Mouse (Mus musculus) bone marrow, adult 2 months (tissue): Measurements from ENCODE around the gene Hdgf. TPM values are rescaled to one million over a fixed set of nuclear protein-coding genes. Genes with fewer than 3 reads are reported as not detected.

ENCODE experiments used
- H3K27ac ChIP-seq: fragments of 200-500 bp; 2 replicates; pipeline ENCODE4 v1.5.1; 2012; ENCODE audit warnings: low read depth, mild to moderate bottlenecking, control low read depth, inconsistent platforms, low read length; ENCODE audit not compliant: control insufficient read depth, poor library complexity, insufficient read depth
- H3K4me1 ChIP-seq: fragments of 200-500 bp; 2 replicates; pipeline ENCODE4 v1.6.1; 2011; ENCODE audit warnings: low read length; ENCODE audit not compliant: control insufficient read depth, insufficient read depth
- H3K4me3 ChIP-seq: fragments of 200-500 bp; replicated peaks from 2 replicates; pipeline ENCODE3; 2011; ENCODE audit warnings: mild to moderate bottlenecking, low read depth, low read length, control low read depth; ENCODE audit not compliant: control insufficient read depth
- CTCF ChIP-seq: fragments of 200-500 bp; IDR thresholded peaks from 2 replicates; pipeline ENCODE4 v1.5.1; 2011; ENCODE audit warnings: low read length, control low read depth; ENCODE audit not compliant: control insufficient read depth, insufficient read depth
- POLR2A ChIP-seq: fragments of 200-500 bp; IDR thresholded peaks from 2 replicates; pipeline ENCODE4 v1.6.1; 2011; ENCODE audit warnings: low read depth, mild to moderate bottlenecking, control low read depth, low read length, borderline replicate concordance; ENCODE audit not compliant: control insufficient read depth
- WGBS: fragments of 180-500 bp; shearing (Covaris S2); methylation state at CpG from one replicate; pipeline ENCODE4 v1.1.7; 2018; 5-methylcytosine and 5-hydroxymethylcytosine counted together
- polyA plus RNA-seq: library from polyadenylated mRNA; stranded (reverse); fragments of >200 nt; gene quantifications from 2 replicates; pipeline ENCODE4 v1.2.4, GENCODE M21; 2011; ENCODE audit warnings: low replicate concordance; ENCODE audit not compliant: missing spikeins, insufficient read depth, insufficient read length

Hdgf gene
- polyA plus RNA-seq, 1 experiment, result 286 TPM

- TF ChIP-seq CTCF, result no peak
- 0 out of 2 replicates have a peak, but pooled peaks have one; percentile 12 for TF ChIP-seq POLR2A
- peak overlapping the region; percentile 95 for H3K27ac ChIP-seq
- WGBS, result under 1% methylated on average over 43 of the region's 47 CpGs
- H3K4me3 ChIP-seq, result peak overlapping the region; percentile 83
- H3K4me1 ChIP-seq, result peaks cover 8% of the 10 kb centered on the region
Observed at GRCm38 (mm10) chr3:87906601-87906980, 470 bp downstream of the Hdgf start.

- H3K4me1 ChIP-seq, result peaks cover 4% of the 10 kb centered on the region
- WGBS, result under 1% methylated on average over 27 of the region's 27 CpGs
Observed at GRCm38 (mm10) chr3:87906981-87907857, 1.1 kb downstream of the Hdgf start.

GRCm38 (mm10) chr3:87907906-87908305 is 1.8 kb downstream of the Hdgf start:
- Histone ChIP-seq H3K27ac (no peak overlapping the region), H3K4me3 (peak overlapping the region; percentile 83), H3K4me1 (peaks cover 4% of the 10 kb centered on the region)
- TF ChIP-seq CTCF, result no peak
- TF ChIP-seq POLR2A, result no peak
- 8% methylated on average over 1 of the region's 1 CpGs for WGBS

More at GRCm38 (mm10) chr3:87906981-87907857, 1.1 kb downstream of the Hdgf start:
- TF ChIP-seq CTCF, result no peak
- TF ChIP-seq POLR2A, result 0 out of 2 replicates have a peak, but pooled peaks have one; percentile 20
- Histone ChIP-seq H3K27ac (peak overlapping the region; percentile 95), H3K4me3 (peak overlapping the region; percentile 83)

- H3K27ac ChIP-seq, result peak overlapping the region; percentile 34; the same call in 1 of the 2 replicates
- H3K4me3 ChIP-seq, result no peak overlapping the region
- no peak for TF ChIP-seq POLR2A
- no peak for TF ChIP-seq CTCF
- peaks cover 4% of the 10 kb centered on the region for H3K4me1 ChIP-seq
- whole genome bisulfite sequencing, result 80% methylated on average over 2 of the region's 2 CpGs
Observed at GRCm38 (mm10) chr3:87909381-87909780, 3.3 kb downstream of the Hdgf start.

- TF ChIP-seq POLR2A (no peak), CTCF (no peak)
- Histone ChIP-seq H3K27ac (peak overlapping the region; percentile 46), H3K4me3 (no peak overlapping the region), H3K4me1 (peaks cover 4% of the 10 kb centered on the region)
- WGBS, result 32% methylated on average over 4 of the region's 4 CpGs
Observed at GRCm38 (mm10) chr3:87909874-87910273, 3.8 kb downstream of the Hdgf start.

- Histone ChIP-seq H3K4me3 (peak overlapping the region; percentile 55), H3K4me1 (peaks cover 4% of the 10 kb centered on the region), H3K27ac (no peak overlapping the region)
- WGBS, result 17% methylated on average over 12 of the region's 12 CpGs
- TF ChIP-seq CTCF, result no peak
- TF ChIP-seq POLR2A, result no peak
Observed at GRCm38 (mm10) chr3:87910573-87911141, 4.5 kb downstream of the Hdgf start.

GRCm38 (mm10) chr3:87913491-87913890 is 7.4 kb downstream of the Hdgf start:
- H3K27ac ChIP-seq, result no peak overlapping the region
- H3K4me1 ChIP-seq, result peaks cover 4% of the 10 kb centered on the region
- WGBS, result 81% methylated on average over 7 of the region's 7 CpGs
- no peak overlapping the region for H3K4me3 ChIP-seq
- TF ChIP-seq POLR2A, result no peak
- no peak for TF ChIP-seq CTCF

GRCm38 (mm10) chr3:87913891-87914290 is 7.8 kb downstream of the Hdgf start:
- Histone ChIP-seq H3K4me3 (no peak overlapping the region), H3K4me1 (peaks cover 4% of the 10 kb centered on the region), H3K27ac (no peak overlapping the region)
- 80% methylated on average over 10 of the region's 10 CpGs for WGBS
- TF ChIP-seq CTCF, result no peak
- TF ChIP-seq POLR2A, result no peak

GRCm38 (mm10) chr3:87916990-87917389 is 10.9 kb downstream of the Hdgf start:
- H3K27ac ChIP-seq, result no peak overlapping the region
- H3K4me3 ChIP-seq, result no peak overlapping the region
- TF ChIP-seq POLR2A, result no peak
- TF ChIP-seq CTCF, result no peak
- 87% methylated on average over 1 of the region's 1 CpGs for WGBS
- H3K4me1 ChIP-seq, result no peaks in the 10 kb centered on the region; the same call in 1 of the 2 replicates
